Mouse (Mus musculus): ENCODE results near the gene Bdh1. TPM values are rescaled to one million over a fixed set of nuclear protein-coding genes. Genes with fewer than 3 reads are reported as not detected.

Bdh1 gene
- polyA plus RNA-seq, 1 experiment from 2014 or later = 67.7 TPM

DNA sequence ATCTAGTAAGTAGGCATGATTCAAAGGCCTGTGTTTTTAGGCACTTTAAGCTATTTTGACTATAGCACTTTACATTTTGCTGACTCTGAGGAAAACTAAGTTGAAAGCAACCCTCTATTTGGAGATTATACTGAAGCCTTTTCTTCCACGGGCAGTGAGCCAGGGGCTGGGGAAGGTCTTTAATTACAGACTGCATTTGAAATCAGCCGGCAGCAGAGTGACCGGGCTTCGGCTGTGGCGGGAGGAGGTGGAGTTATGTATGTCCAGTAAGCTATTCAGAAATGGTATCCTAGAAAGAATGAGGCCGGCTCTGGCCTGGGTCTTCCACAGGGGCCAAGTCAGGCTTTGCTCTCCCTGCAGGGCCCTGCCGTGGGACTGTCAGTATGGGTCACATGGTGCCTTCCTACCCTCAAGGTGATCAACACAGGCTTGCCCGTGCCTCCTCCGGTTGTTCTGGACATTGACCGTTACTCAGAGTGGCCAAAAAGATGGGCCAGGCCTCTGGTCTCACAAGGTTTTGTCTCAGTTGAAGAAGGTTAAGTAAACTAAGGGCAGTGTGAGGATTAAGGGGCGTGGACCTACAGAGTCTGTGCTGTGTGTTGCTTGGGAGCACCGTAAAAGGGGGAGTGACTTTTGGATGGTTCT, 11.5 kb downstream of the Bdh1 start:
- Histone ChIP-seq H3K9ac (no peak overlapping the region), H3K4me1 (peaks cover 18% of the 10 kb centered on the region; the same call in 1 of the 2 replicates), H3K4me2 (replicated peaks) (no peak overlapping the region), H3K27ac (no peak overlapping the region), H3K4me3 (no peak overlapping the region), H3K9me3 (no peaks in the 10 kb centered on the region), H3K36me3 (peaks cover 7% of the 10 kb centered on the region), H3K27me3 (replicated peaks) (no peaks in the 10 kb centered on the region)
- no peak for ATAC-seq (ENCODE audit: low FRiP score, low read depth)
- WGBS = 79% methylated on average over 12 of the region's 12 CpGs

DNA sequence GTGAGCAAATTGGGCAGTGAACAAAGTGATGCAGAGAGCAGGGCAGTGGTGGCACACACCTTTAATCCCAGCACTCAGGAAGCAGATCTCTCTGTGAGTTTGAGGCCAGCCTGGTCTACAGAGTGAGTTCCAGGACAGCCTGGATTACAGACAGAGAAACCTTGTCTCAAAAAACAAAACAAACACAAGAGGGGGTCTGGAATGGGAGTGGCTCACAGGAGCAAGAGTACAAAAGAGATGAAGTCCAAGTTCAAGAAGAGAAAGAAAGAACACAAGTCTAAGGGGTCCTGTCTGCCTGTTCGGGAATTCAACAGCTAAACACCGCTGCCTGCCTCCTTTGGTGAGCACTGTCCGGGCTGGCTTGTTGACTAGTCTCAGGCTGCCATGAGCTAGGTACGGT, 13.1 kb downstream of the Bdh1 start:
- H3K9ac ChIP-seq = no peak overlapping the region
- H3K4me1 ChIP-seq = peaks cover 18% of the 10 kb centered on the region; the same call in 1 of the 2 replicates
- H3K4me3 ChIP-seq = no peak overlapping the region
- H3K27me3 ChIP-seq (replicated peaks) = no peaks in the 10 kb centered on the region
- no peak overlapping the region for H3K27ac ChIP-seq
- ATAC-seq (ENCODE audit: low FRiP score, low read depth) = no peak
- no peaks in the 10 kb centered on the region for H3K9me3 ChIP-seq
- WGBS = 79% methylated on average over 4 of the region's 4 CpGs
- peaks cover 22% of the 10 kb centered on the region for H3K36me3 ChIP-seq
- H3K4me2 ChIP-seq (replicated peaks) = no peak overlapping the region

DNA sequence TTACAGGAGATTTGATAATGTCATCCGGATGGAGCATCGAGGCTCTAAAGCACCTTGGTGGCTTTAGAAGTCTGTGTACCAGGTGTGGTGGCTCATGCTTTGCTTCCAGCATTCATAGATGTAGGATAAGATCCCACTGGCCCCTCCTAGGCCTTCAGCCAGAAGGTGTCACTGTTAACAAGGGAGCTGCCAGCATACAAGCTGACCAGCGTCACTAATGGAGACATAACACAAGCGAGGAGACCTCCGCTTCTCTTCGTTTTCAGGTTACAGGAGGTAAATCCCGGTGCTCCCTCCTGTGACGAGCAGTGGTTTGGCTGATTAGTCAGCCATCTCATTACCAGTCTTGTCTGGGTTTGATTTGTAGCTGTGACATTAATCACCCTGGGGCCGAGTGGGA, 14.0 kb downstream of the Bdh1 start:
- Histone ChIP-seq H3K27ac (no peak overlapping the region), H3K9me3 (no peaks in the 10 kb centered on the region), H3K36me3 (peaks cover 23% of the 10 kb centered on the region), H3K4me2 (replicated peaks) (no peak overlapping the region), H3K9ac (no peak overlapping the region), H3K4me1 (peaks cover 14% of the 10 kb centered on the region; the same call in 1 of the 2 replicates), H3K27me3 (replicated peaks) (no peaks in the 10 kb centered on the region), H3K4me3 (no peak overlapping the region)
- ATAC-seq (ENCODE audit: low FRiP score, low read depth) = no peak
- WGBS = 51% methylated on average over 9 of the region's 9 CpGs

DNA sequence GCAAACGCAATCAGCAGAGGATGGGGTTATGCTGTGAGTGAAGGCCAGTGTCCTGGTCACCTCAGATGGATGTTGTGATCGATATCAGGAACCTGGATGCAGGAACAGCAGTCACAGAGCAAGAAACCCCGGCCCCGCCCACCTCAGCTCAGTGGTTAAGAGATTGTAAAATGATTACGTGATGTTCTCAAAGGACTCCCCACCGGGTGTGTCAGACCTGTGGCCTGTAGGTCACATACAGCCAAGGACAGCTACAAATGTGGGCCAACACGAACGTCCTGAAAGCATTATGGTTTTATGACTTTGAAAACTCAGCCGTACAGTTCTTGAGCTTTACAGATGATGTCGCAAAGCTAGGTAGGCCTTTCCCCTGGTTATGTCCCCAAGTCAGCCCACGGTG, 15.3 kb downstream of the Bdh1 start:
- no peak overlapping the region for H3K4me3 ChIP-seq
- peaks cover 23% of the 10 kb centered on the region for H3K36me3 ChIP-seq
- H3K4me2 ChIP-seq (replicated peaks) = no peak overlapping the region
- WGBS = 82% methylated on average over 11 of the region's 11 CpGs
- H3K27me3 ChIP-seq (replicated peaks) = no peaks in the 10 kb centered on the region
- H3K27ac ChIP-seq = no peak overlapping the region
- H3K9me3 ChIP-seq = no peaks in the 10 kb centered on the region
- no peak for ATAC-seq (ENCODE audit: low FRiP score, low read depth)
- peaks cover 14% of the 10 kb centered on the region; the same call in 1 of the 2 replicates for H3K4me1 ChIP-seq
- no peak overlapping the region for H3K9ac ChIP-seq

DNA sequence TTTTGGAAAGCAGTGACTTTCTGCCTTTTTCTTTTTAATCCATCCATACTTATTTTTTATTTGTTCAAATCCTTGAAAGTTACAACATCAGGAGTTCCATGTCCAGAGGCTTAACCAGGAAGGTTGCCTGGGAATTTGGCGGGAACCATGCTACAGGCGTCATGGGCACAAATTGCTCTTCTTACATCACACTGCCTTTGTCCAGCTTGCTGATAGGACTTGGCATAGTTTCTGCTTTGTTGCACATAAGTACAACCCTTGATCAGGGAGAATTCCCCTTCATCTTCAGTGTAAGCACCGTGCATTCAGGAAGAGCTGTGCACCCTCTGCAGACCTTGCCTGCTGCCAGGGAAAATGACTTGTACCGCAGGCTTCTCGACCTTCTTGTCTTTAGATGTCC, 17.4 kb downstream of the Bdh1 start:
- H3K4me1 ChIP-seq = peaks cover 6% of the 10 kb centered on the region; the same call in 1 of the 2 replicates
- H3K4me2 ChIP-seq (replicated peaks) = no peak overlapping the region
- WGBS = 96% methylated on average over 5 of the region's 5 CpGs
- no peak for ATAC-seq (ENCODE audit: low FRiP score, low read depth)
- H3K27me3 ChIP-seq (replicated peaks) = no peaks in the 10 kb centered on the region
- H3K9ac ChIP-seq = no peak overlapping the region
- no peaks in the 10 kb centered on the region for H3K9me3 ChIP-seq
- H3K27ac ChIP-seq = no peak overlapping the region
- H3K4me3 ChIP-seq = no peak overlapping the region
- H3K36me3 ChIP-seq = peaks cover 23% of the 10 kb centered on the region

DNA sequence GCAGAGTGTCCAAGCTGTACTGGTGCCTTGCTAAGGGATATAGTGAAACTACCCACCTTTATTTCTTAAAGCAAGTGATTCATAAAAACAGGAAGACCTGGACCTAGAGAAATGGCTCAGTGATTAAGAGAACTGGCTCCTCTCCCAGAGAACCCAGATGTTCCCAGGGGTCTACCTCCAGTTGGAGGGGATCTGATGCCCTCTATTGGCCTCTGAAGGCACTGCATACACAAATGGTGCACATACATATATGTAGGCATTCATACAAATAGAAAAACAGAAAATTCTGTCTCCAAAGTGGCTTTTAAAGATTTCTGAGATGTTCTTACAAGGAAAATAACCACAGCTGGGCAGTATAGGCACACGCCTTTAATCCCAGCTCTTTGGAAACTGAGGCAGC, 18.0 kb downstream of the Bdh1 start:
- Histone ChIP-seq H3K36me3 (peaks cover 23% of the 10 kb centered on the region), H3K27me3 (replicated peaks) (no peaks in the 10 kb centered on the region), H3K4me2 (replicated peaks) (no peak overlapping the region), H3K9ac (no peak overlapping the region), H3K4me1 (peaks cover 6% of the 10 kb centered on the region; the same call in 1 of the 2 replicates), H3K27ac (no peak overlapping the region), H3K4me3 (no peak overlapping the region), H3K9me3 (no peaks in the 10 kb centered on the region)
- 100% methylated on average over 1 of the region's 1 CpGs for WGBS
- ATAC-seq (ENCODE audit: low FRiP score, low read depth) = no peak

DNA sequence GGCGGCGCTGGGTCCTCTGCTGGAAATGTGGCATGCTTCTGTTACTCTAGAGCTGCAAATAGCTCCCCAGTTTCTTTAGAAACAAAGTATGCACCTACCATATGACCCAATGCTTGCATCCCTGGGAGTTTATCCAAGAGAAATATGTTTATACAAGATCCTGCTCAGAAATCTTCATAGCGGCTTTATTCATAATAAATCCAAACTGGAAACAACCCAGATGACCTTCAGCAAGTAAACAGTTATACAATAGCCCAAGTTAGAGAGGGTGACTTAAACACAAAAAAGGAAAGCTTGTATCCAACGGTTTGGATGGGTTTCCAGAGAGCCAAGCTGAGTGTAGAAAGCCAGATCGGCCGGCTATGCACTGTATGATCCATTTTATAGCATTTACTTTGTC, 22.4 kb downstream of the Bdh1 start:
- H3K36me3 ChIP-seq = peaks cover 36% of the 10 kb centered on the region
- no peak overlapping the region for H3K27ac ChIP-seq
- H3K4me1 ChIP-seq = no peaks in the 10 kb centered on the region
- ATAC-seq (ENCODE audit: low FRiP score, low read depth) = no peak
- H3K9ac ChIP-seq = no peak overlapping the region
- no peak overlapping the region for H3K4me2 ChIP-seq (replicated peaks)
- H3K27me3 ChIP-seq (replicated peaks) = no peaks in the 10 kb centered on the region
- H3K4me3 ChIP-seq = no peak overlapping the region
- WGBS = 92% methylated on average over 6 of the region's 6 CpGs
- H3K9me3 ChIP-seq = no peaks in the 10 kb centered on the region

DNA sequence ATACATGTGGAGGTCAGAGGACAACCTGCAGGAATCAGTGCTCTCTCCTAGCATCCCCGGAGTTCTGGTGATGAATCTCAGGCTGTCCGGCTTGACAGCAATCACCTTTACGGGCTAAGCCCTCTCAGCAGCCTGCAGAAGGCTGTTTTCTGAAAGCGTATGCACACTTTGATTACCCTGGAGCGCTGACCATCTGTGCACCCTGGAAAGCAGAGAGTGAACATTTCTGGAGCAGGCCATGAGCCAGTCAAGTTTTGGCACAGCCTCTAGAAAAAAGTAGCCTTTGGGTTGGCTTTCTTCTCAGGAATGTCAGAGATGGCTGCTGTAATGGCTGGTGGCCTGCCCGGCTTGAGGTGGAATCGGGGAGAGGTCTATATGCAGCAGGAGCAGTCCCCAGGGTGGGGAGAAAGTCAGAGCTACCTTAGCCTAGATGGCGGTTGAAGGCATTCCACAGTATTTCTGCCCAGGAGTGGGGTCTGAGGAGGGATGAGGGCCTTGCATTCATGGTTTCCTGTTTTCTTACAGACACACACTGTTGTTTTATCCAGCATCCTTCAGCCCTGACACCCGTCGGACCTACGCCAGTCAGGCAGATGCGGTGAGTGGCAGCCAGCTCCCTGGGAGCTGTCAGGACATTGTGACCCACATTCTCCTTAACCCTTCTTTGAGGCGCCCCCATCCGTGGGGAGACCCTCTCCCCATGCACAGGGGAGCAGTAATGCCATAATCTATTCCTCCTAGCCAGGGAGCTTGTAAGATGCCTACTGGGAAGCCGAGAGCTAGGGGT, 24.2 kb downstream of the Bdh1 start:
- no peak overlapping the region for H3K4me3 ChIP-seq
- peaks cover 37% of the 10 kb centered on the region for H3K36me3 ChIP-seq
- no peak overlapping the region for H3K9ac ChIP-seq
- no peaks in the 10 kb centered on the region for H3K9me3 ChIP-seq
- no peaks in the 10 kb centered on the region for H3K4me1 ChIP-seq
- WGBS = 80% methylated on average over 15 of the region's 15 CpGs
- H3K4me2 ChIP-seq (replicated peaks) = no peak overlapping the region
- no peak for ATAC-seq (ENCODE audit: low FRiP score, low read depth)
- no peak overlapping the region for H3K27ac ChIP-seq
- no peaks in the 10 kb centered on the region for H3K27me3 ChIP-seq (replicated peaks)

DNA sequence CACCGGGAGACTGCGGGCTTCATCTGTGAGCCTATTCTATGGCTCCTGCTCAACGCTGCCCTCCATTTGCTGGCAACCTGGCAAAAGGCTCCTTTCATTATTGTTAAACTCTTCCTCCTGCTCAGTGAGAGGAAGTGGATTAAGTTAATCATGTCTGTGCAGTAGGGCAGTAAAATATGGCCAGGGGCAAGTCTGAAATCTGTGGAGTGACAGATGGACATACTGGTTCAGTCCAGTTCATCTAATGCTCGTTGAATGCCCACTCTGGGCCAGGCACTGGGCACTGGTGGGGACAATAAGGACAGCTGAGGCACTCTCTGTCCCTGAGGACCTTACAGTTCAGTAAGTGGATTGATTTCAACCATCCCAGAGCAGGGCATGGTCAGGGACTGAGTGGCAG, 27.9 kb downstream of the Bdh1 start:
- no peak for ATAC-seq (ENCODE audit: low FRiP score, low read depth)

DNA sequence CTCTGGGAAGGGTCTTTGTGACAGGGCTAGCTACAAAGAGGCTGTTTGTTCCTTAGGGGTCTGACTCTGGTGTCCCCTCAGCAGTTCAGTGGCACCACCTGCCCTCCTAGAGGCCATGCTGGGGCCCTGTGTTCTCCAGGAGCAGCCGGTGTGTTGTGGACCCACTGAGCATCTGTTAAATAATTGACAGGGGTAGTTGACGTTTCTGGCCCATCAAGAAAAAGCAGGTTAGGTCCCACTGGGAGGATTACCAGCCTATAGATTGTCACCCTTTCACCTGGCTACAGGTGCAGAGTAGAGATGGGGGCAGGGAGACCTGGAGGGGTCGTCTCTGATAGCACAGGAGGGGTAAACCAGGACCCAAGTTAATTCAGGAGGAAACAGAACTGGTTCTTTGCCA, 29.2 kb downstream of the Bdh1 start:
- WGBS = 75% methylated on average over 3 of the region's 3 CpGs
- no peaks in the 10 kb centered on the region for H3K4me1 ChIP-seq
- H3K9ac ChIP-seq = no peak overlapping the region
- H3K9me3 ChIP-seq = no peaks in the 10 kb centered on the region
- no peak for ATAC-seq (ENCODE audit: low FRiP score, low read depth)
- no peaks in the 10 kb centered on the region for H3K27me3 ChIP-seq (replicated peaks)
- no peak overlapping the region for H3K4me2 ChIP-seq (replicated peaks)
- H3K4me3 ChIP-seq = no peak overlapping the region
- peaks cover 45% of the 10 kb centered on the region for H3K36me3 ChIP-seq
- H3K27ac ChIP-seq = no peak overlapping the region

More for the DNA sequence above, 27.9 kb downstream of the Bdh1 start:
- no peak overlapping the region for H3K27ac ChIP-seq
- H3K4me3 ChIP-seq = no peak overlapping the region
- no peaks in the 10 kb centered on the region for H3K9me3 ChIP-seq
- H3K4me1 ChIP-seq = no peaks in the 10 kb centered on the region
- no peaks in the 10 kb centered on the region for H3K27me3 ChIP-seq (replicated peaks)
- H3K36me3 ChIP-seq = peaks cover 39% of the 10 kb centered on the region
- no peak overlapping the region for H3K4me2 ChIP-seq (replicated peaks)
- no peak overlapping the region for H3K9ac ChIP-seq
- WGBS = 78% methylated on average over 4 of the region's 4 CpGs

DNA sequence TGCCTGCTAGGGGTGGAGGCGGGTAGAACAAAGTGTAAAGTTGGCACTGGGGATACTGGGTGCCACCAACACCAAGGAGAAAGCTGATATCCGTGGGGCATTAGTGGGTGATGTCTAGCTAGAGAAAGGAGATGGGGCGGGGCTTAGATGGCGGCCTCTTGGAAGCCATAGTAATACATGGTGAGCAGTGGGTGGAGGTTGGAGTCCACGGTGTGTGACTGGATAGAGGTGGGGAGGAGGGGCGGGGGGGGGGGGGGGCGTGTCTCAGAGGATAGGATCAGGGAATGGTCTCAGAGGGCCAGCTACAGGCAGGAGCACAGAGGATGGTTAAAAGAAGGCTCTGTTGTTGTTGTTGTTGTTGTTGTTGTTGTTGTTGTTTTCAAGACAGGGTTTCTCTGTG, 30.4 kb downstream of the Bdh1 start:
- 78% methylated on average over 5 of the region's 7 CpGs for WGBS
- H3K27ac ChIP-seq = no peak overlapping the region

DNA sequence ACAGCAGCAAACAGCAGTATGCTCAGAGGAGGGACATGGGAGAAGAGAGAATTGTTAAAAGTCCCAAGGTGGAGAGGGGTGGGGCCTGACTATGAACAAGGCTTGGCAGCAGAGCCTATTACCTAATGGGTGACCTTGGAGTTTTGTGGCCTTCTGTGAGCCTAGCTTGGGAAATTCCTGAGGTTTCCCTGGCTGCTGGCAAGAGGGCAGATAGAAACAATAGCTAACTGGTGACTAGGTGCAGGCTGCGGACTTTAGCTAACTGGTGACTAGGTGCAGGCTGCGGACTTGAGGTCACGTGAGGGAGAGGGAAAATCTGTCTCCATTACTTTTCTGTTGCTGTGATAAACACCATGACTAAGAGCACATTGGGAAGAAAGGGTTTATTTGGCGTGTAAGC, 31.9 kb downstream of the Bdh1 start:
- H3K36me3 ChIP-seq = peaks cover 28% of the 10 kb centered on the region

More for the DNA sequence above, 30.4 kb downstream of the Bdh1 start:
- Histone ChIP-seq H3K9ac (no peak overlapping the region), H3K9me3 (no peaks in the 10 kb centered on the region), H3K4me1 (no peaks in the 10 kb centered on the region), H3K4me2 (replicated peaks) (no peak overlapping the region), H3K36me3 (peaks cover 43% of the 10 kb centered on the region), H3K27me3 (replicated peaks) (no peaks in the 10 kb centered on the region), H3K4me3 (no peak overlapping the region)
- ATAC-seq (ENCODE audit: low FRiP score, low read depth) = no peak

More for the DNA sequence above, 31.9 kb downstream of the Bdh1 start:
- H3K27me3 ChIP-seq (replicated peaks) = no peaks in the 10 kb centered on the region
- peaks cover 6% of the 10 kb centered on the region for H3K4me1 ChIP-seq
- no peak overlapping the region for H3K4me3 ChIP-seq
- WGBS = 87% methylated on average over 4 of the region's 4 CpGs
- H3K4me2 ChIP-seq (replicated peaks) = no peak overlapping the region
- no peak for ATAC-seq (ENCODE audit: low FRiP score, low read depth)
- H3K27ac ChIP-seq = no peak overlapping the region
- H3K9ac ChIP-seq = no peak overlapping the region
- H3K9me3 ChIP-seq = no peaks in the 10 kb centered on the region
